Mouse (Mus musculus) hindbrain, postnatal 0 days (tissue): ENCODE results near the gene Sh2b1. TPM values are rescaled to one million over a fixed set of nuclear protein-coding genes. Genes with fewer than 3 reads are reported as not detected.

Source experiments
- ATAC-seq: fragments of 200-750 bp; cut with Nextera tagmentation; 2 replicates; pipeline ENCODE4 v1.8.0; 2017; ENCODE audit warnings: mild to moderate bottlenecking, moderate TSS enrichment, moderate library complexity
- DNase-seq: peaks from one replicate; pipeline ENCODE4 v3.0.0-alpha.2; 2015; ENCODE audit warnings: low spot score
- H3K27ac ChIP-seq: fragments of 300-500 bp; sonication (generic); 2 replicates; pipeline ENCODE4 v1.5.1; 2014; ENCODE audit warnings: mild to moderate bottlenecking
- H3K27me3 ChIP-seq: fragments of 300-500 bp; sonication (generic); 2 replicates; pipeline ENCODE4 v1.6.1; 2014; ENCODE audit warnings: low read length, mixed read lengths; ENCODE audit not compliant: insufficient read depth
- H3K36me3 ChIP-seq: fragments of 300-500 bp; sonication (generic); 2 replicates; pipeline ENCODE4 v1.6.1; 2014; ENCODE audit warnings: low read length, mixed read lengths; ENCODE audit not compliant: insufficient read depth
- H3K4me1 ChIP-seq: fragments of 300-500 bp; sonication (generic); 2 replicates; pipeline ENCODE4 v1.6.1; 2014; ENCODE audit warnings: antibody characterized with exemption, low read length, mixed read lengths; ENCODE audit not compliant: insufficient read depth
- H3K4me2 ChIP-seq: fragments of 300-500 bp; sonication (generic); 2 replicates; pipeline ENCODE4 v1.6.1; 2014; ENCODE audit warnings: low read depth, mild to moderate bottlenecking, low read length, moderate library complexity, mixed read lengths
- H3K4me3 ChIP-seq: fragments of 300-500 bp; sonication (generic); 2 replicates; pipeline ENCODE4 v1.5.1; 2014; ENCODE audit warnings: low read length
- H3K9ac ChIP-seq: fragments of 300-500 bp; sonication (generic); replicated peaks from 2 replicates; pipeline ENCODE4 v1.6.1; 2014; ENCODE audit warnings: mild to moderate bottlenecking, low read length, moderate library complexity, mixed read lengths
- H3K9me3 ChIP-seq: fragments of 300-500 bp; sonication (generic); 2 replicates; pipeline ENCODE4 v1.6.1; 2016; ENCODE audit warnings: low read length, mixed read lengths
- CTCF ChIP-seq: IDR thresholded peaks from 2 replicates; pipeline ENCODE4 v1.5.1; 2016; ENCODE audit warnings: antibody characterized with exemption, control low read depth, low read depth
- WGBS: fragments of 180-500 bp; shearing (Covaris S2); extraction: QIAGEN DNeasy Blood & Tissue Kit; methylation state at CpG from one replicate; pipeline ENCODE4 v1.1.7; 2014; 5-methylcytosine and 5-hydroxymethylcytosine counted together
- polyA plus RNA-seq: library from polyadenylated mRNA; unstranded; fragments of >200 nt; fragmentation: Nextera tagmentation; extraction: Ambion mirVana; gene quantifications from 2 replicates; pipeline ENCODE4 v1.2.1, GENCODE M21; 2015
- total RNA-seq: library from RNA; depleted of rRNA; stranded (reverse); fragments of >200 nt; gene quantifications from 2 replicates; pipeline ENCODE4 v1.2.3, GENCODE M21; 2014

Sh2b1 gene
- total and polyA plus RNA-seq, 2 experiments from 2014 or later: 41.1 to 54.5 TPM

DNA sequence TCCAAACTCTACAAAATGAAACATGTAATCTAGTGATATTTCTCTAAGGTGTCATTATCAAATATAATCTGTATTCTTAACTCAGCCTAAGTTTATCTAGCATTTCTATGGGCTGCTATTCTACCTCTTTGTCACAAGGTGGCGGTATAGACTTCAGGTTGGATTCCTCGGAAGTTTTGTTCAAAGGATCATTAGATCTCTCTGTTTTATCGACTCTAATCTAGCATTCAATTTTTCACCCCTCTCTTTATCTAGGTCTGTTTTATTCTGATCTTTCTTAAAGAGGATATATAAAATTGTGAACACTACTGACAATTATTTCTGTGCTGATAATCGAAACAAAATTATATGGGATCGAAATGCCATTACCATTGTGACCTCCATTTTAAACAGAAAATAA, 6.5 kb upstream of the Sh2b1 start:
- peak overlapping the region; percentile 73 for H3K4me2 ChIP-seq
- TF ChIP-seq CTCF: peak; percentile 71
- no peak overlapping the region for H3K9ac ChIP-seq
- no peaks in the 10 kb centered on the region for H3K27me3 ChIP-seq
- no peak overlapping the region for H3K4me3 ChIP-seq
- peaks cover 3% of the 10 kb centered on the region; the same call in 1 of the 2 replicates for H3K9me3 ChIP-seq
- H3K36me3 ChIP-seq: no peaks in the 10 kb centered on the region
- DNase-seq (peak; percentile 66), ATAC-seq (no peak)
- no peak overlapping the region for H3K27ac ChIP-seq
- H3K4me1 ChIP-seq: peaks cover 5% of the 10 kb centered on the region; the same call in 1 of the 2 replicates
- WGBS: 18% methylated on average over 5 of the region's 5 CpGs

- peak; percentile 18; the same call in 1 of the 2 replicates for ATAC-seq
- H3K4me2 ChIP-seq: peak overlapping the region; percentile 95
- H3K4me1 ChIP-seq: peaks cover 8% of the 10 kb centered on the region
- peak overlapping the region; percentile 97 for H3K27ac ChIP-seq
- no peak for TF ChIP-seq CTCF
- H3K27me3 ChIP-seq: no peaks in the 10 kb centered on the region
- under 1% methylated on average over 25 of the region's 27 CpGs for WGBS
- H3K9ac ChIP-seq: peak overlapping the region; percentile 90
- peak; percentile 12 for DNase-seq
- H3K4me3 ChIP-seq: peak overlapping the region; percentile 89
- H3K36me3 ChIP-seq: peaks cover 15% of the 10 kb centered on the region
- no peaks in the 10 kb centered on the region for H3K9me3 ChIP-seq
Measured at GRCm38 (mm10) chr7:126474486-126474955, 703 bp downstream of the Sh2b1 start.

DNA sequence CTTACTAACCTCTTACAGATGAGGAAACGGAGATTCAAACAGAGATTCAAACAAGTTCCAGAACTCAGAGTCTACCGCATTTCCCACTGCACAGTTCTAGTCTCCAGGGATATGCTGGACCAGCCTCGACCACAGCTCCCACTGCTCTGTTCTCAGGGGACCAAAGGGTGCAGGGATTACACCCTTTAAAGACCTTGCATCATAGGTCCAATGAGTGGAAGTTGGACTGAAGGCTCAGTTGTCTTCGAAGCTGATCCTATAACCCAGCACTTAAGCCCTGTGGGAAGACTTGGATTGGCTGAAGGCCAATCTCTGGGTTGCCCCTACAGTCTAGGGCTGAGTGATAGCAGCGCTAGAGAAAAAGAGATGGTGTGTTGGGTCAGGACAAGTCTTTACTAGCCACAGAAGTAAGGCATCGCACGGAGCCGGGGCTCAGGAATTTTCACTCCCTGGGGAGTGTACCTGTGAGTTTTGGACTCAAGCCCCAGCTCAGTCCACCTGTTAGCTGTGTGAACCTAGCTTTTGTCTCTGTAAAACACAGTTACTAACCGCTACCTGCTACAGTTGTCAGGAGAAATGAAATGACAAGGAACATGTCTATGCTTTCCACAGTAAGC, 1.6 kb downstream of the Sh2b1 start:
- Histone ChIP-seq H3K4me1 (peaks cover 8% of the 10 kb centered on the region), H3K27ac (no peak overlapping the region), H3K36me3 (peaks cover 23% of the 10 kb centered on the region), H3K27me3 (no peaks in the 10 kb centered on the region), H3K4me3 (peak overlapping the region; percentile 89), H3K9ac (peak overlapping the region; percentile 90), H3K9me3 (no peaks in the 10 kb centered on the region), H3K4me2 (peak overlapping the region; percentile 95)
- 76% methylated on average over 9 of the region's 9 CpGs for WGBS
- TF ChIP-seq CTCF: no peak
- DNase-seq (no peak), ATAC-seq (no peak)

DNA sequence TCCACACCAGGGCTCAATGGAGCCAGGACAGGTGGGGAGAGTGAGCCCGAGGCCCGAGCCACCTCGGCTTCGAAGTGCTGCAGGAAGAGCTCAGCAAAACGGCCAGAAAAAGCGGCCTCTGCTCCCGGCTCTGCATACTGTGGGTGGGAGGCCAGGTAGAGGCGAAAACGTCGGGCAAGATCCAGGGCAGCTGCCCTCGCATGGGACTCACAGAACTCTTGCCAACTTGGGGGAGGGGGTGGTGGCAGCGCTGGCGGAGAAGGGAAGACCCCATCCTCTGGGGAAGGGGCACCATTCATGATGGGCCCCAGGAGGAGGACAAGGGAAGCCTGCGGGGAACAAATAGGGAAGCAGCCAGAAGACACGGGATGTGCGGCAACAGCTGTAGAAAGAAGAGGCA, 2.5 kb downstream of the Sh2b1 start:
- Histone ChIP-seq H3K27me3 (no peaks in the 10 kb centered on the region), H3K9me3 (no peaks in the 10 kb centered on the region), H3K4me1 (peaks cover 8% of the 10 kb centered on the region), H3K36me3 (peaks cover 31% of the 10 kb centered on the region), H3K4me3 (no peak overlapping the region), H3K4me2 (no peak overlapping the region), H3K9ac (no peak overlapping the region), H3K27ac (no peak overlapping the region)
- no peak for DNase-seq
- no peak for TF ChIP-seq CTCF
- 87% methylated on average over 16 of the region's 16 CpGs for WGBS
- no peak for ATAC-seq

DNA sequence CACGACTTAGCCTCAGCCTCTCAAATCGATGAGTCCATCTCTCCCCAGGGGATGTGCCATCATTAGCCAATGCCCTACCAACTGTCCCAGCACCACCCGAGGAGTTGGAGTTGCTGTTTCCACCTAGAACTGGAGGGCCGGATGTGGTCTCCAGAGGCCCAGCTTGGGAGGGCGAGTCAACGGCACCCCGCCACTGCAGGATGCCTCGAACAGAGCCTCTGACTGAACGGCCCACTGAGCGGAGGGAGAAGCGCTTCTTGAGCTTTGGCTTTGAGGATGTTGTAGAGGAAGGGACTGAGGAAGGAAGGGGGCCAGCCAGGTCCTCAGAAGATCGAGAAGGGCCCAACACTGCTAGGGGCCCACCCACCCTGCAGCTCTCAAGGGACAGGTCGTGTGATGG, 2.9 kb downstream of the Sh2b1 start:
- H3K4me1 ChIP-seq: peaks cover 8% of the 10 kb centered on the region
- WGBS: 85% methylated on average over 13 of the region's 13 CpGs
- H3K9ac ChIP-seq: no peak overlapping the region
- H3K4me3 ChIP-seq: no peak overlapping the region
- no peak overlapping the region for H3K4me2 ChIP-seq
- no peak for TF ChIP-seq CTCF
- DNase-seq (no peak), ATAC-seq (no peak)
- H3K27me3 ChIP-seq: no peaks in the 10 kb centered on the region
- H3K27ac ChIP-seq: no peak overlapping the region
- H3K9me3 ChIP-seq: no peaks in the 10 kb centered on the region
- H3K36me3 ChIP-seq: peaks cover 31% of the 10 kb centered on the region

GRCm38 (mm10) chr7:126471853-126472252, 3.4 kb downstream of the Sh2b1 start:
- no peak for ATAC-seq
- no peaks in the 10 kb centered on the region for H3K27me3 ChIP-seq
- WGBS: 89% methylated on average over 4 of the region's 4 CpGs
- H3K9ac ChIP-seq: no peak overlapping the region
- no peak overlapping the region for H3K27ac ChIP-seq
- no peak for DNase-seq
- H3K4me2 ChIP-seq: no peak overlapping the region
- peaks cover 8% of the 10 kb centered on the region for H3K4me1 ChIP-seq
- H3K9me3 ChIP-seq: no peaks in the 10 kb centered on the region
- no peak for TF ChIP-seq CTCF
- H3K36me3 ChIP-seq: peaks cover 31% of the 10 kb centered on the region
- no peak overlapping the region for H3K4me3 ChIP-seq

GRCm38 (mm10) chr7:126471361-126471760, 3.9 kb downstream of the Sh2b1 start:
- ATAC-seq (no peak), DNase-seq (no peak)
- H3K4me2 ChIP-seq: no peak overlapping the region
- WGBS: 89% methylated on average over 5 of the region's 5 CpGs
- H3K4me3 ChIP-seq: no peak overlapping the region
- H3K27ac ChIP-seq: no peak overlapping the region
- no peak for TF ChIP-seq CTCF
- H3K27me3 ChIP-seq: no peaks in the 10 kb centered on the region
- no peaks in the 10 kb centered on the region for H3K9me3 ChIP-seq
- peaks cover 8% of the 10 kb centered on the region for H3K4me1 ChIP-seq
- H3K9ac ChIP-seq: no peak overlapping the region
- H3K36me3 ChIP-seq: peaks cover 31% of the 10 kb centered on the region
